Mouse (Mus musculus) embryonic facial prominence, embryonic 11.5 days (tissue): Measurements from ENCODE around the gene Auts2. TPM values are rescaled to one million over a fixed set of nuclear protein-coding genes. Genes with fewer than 3 reads are reported as not detected.
A peak's percentile ranks its signal among the peaks of the same experiment; 100 is the strongest.

ENCODE experiments used
- ATAC-seq: fragments of 200-750 bp; cut with Nextera tagmentation; replicated peaks from 2 replicates; pipeline ENCODE4 v1.8.0; 2017; ENCODE audit warnings: low read depth; ENCODE audit not compliant: insufficient number of reproducible peaks, low FRiP score, low TSS enrichment
- DNase-seq: peaks from one replicate; pipeline ENCODE4 v3.0.0-alpha.2; 2015; ENCODE audit warnings: low spot score
- H3K27ac ChIP-seq: fragments of 300-500 bp; sonication (generic); replicated peaks from 2 replicates; pipeline ENCODE4 v1.5.1; 2014; ENCODE audit warnings: mild to moderate bottlenecking, low read depth, low read length, control low read depth
- H3K27me3 ChIP-seq: fragments of 300-500 bp; sonication (generic); 2 replicates; pipeline ENCODE4 v1.6.1; 2014; ENCODE audit warnings: mild to moderate bottlenecking, low read length, moderate library complexity, mixed read lengths; ENCODE audit not compliant: control insufficient read depth, insufficient read depth
- H3K36me3 ChIP-seq: fragments of 300-500 bp; sonication (generic); replicated peaks from 2 replicates; pipeline ENCODE4 v1.6.1; 2014; ENCODE audit warnings: low read depth, mild to moderate bottlenecking, low read length, moderate library complexity, mixed read lengths; ENCODE audit not compliant: control insufficient read depth, insufficient read depth
- H3K4me1 ChIP-seq: fragments of 300-500 bp; sonication (generic); 2 replicates; pipeline ENCODE4 v1.6.1; 2014; ENCODE audit warnings: low read length, mixed read lengths; ENCODE audit not compliant: control insufficient read depth, insufficient read depth
- H3K4me2 ChIP-seq: fragments of 300-500 bp; sonication (generic); 2 replicates; pipeline ENCODE4 v1.6.1; 2014; ENCODE audit warnings: low read depth, mild to moderate bottlenecking, control low read depth, low read length, moderate library complexity
- H3K4me3 ChIP-seq: fragments of 300-500 bp; sonication (generic); 2 replicates; pipeline ENCODE4 v1.5.1; 2014; ENCODE audit warnings: low read depth, low read length, control low read depth
- H3K9ac ChIP-seq: fragments of 300-500 bp; sonication (generic); replicated peaks from 2 replicates; pipeline ENCODE4 v1.6.1; 2014; ENCODE audit warnings: mild to moderate bottlenecking, control low read depth, low read length
- H3K9me3 ChIP-seq: fragments of 300-500 bp; sonication (generic); replicated peaks from 2 replicates; pipeline ENCODE4 v1.6.1; 2016; ENCODE audit warnings: mild to moderate bottlenecking, low read length, inconsistent platforms, mixed read lengths; ENCODE audit not compliant: control insufficient read depth
- WGBS: fragments of 180-500 bp; shearing (Covaris S2); extraction: QIAGEN DNeasy Blood & Tissue Kit; methylation state at CpG from one replicate; pipeline ENCODE4 v1.1.7; 2014; 5-methylcytosine and 5-hydroxymethylcytosine counted together
- polyA plus RNA-seq: library from polyadenylated mRNA; unstranded; fragments of >200 nt; fragmentation: Nextera tagmentation; extraction: Ambion mirVana; gene quantifications from 2 replicates; pipeline ENCODE4 v1.2.1, GENCODE M21; 2014

The Auts2 gene
- polyA plus RNA-seq, 1 experiment from 2014 or later, result 30.5 TPM

GRCm38 (mm10) chr5:131759432-131759831, 783.7 kb downstream of the Auts2 start:
- Histone ChIP-seq H3K4me1 (no peaks in the 10 kb centered on the region), H3K4me2 (no peak overlapping the region), H3K9me3 (no peaks in the 10 kb centered on the region), H3K9ac (no peak overlapping the region), H3K36me3 (no peaks in the 10 kb centered on the region), H3K4me3 (no peak overlapping the region), H3K27me3 (no peaks in the 10 kb centered on the region), H3K27ac (no peak overlapping the region)
- ATAC-seq (peak; percentile 34; the same call in 1 of the 2 replicates), DNase-seq (peak; percentile 26)
- WGBS, result 74% methylated on average over 13 of the region's 13 CpGs

- Histone ChIP-seq H3K27me3 (no peaks in the 10 kb centered on the region), H3K36me3 (no peaks in the 10 kb centered on the region), H3K27ac (no peak overlapping the region), H3K4me3 (no peak overlapping the region), H3K9ac (no peak overlapping the region), H3K4me2 (no peak overlapping the region), H3K4me1 (no peaks in the 10 kb centered on the region; the same call in 1 of the 2 replicates), H3K9me3 (no peaks in the 10 kb centered on the region)
- DNase-seq (no peak), ATAC-seq (no peak)
- 67% methylated on average over 2 of the region's 2 CpGs for WGBS
Measured at GRCm38 (mm10) chr5:131750330-131750729, 792.8 kb downstream of the Auts2 start.

- Histone ChIP-seq H3K4me3 (no peak overlapping the region), H3K4me2 (no peak overlapping the region), H3K36me3 (no peaks in the 10 kb centered on the region), H3K27me3 (no peaks in the 10 kb centered on the region), H3K9me3 (no peaks in the 10 kb centered on the region), H3K27ac (no peak overlapping the region), H3K9ac (no peak overlapping the region), H3K4me1 (no peaks in the 10 kb centered on the region; the same call in 1 of the 2 replicates)
- WGBS, result 68% methylated on average over 6 of the region's 6 CpGs
- ATAC-seq (no peak), DNase-seq (no peak)
Measured at GRCm38 (mm10) chr5:131749211-131749610, 793.9 kb downstream of the Auts2 start.

- Histone ChIP-seq H3K9me3 (no peaks in the 10 kb centered on the region), H3K27me3 (no peaks in the 10 kb centered on the region), H3K4me2 (no peak overlapping the region), H3K4me1 (no peaks in the 10 kb centered on the region), H3K4me3 (no peak overlapping the region), H3K27ac (no peak overlapping the region), H3K36me3 (no peaks in the 10 kb centered on the region), H3K9ac (no peak overlapping the region)
- DNase-seq (no peak), ATAC-seq (no peak)
- 65% methylated on average over 8 of the region's 8 CpGs for WGBS
Measured at GRCm38 (mm10) chr5:131743069-131743468, 800.1 kb downstream of the Auts2 start.

GRCm38 (mm10) chr5:131737476-131737875, 805.7 kb downstream of the Auts2 start:
- peak; percentile 55 for DNase-seq
- WGBS, result 31% methylated on average over 6 of the region's 6 CpGs
- Histone ChIP-seq H3K4me1 (peaks cover 8% of the 10 kb centered on the region; the same call in 1 of the 2 replicates), H3K27me3 (no peaks in the 10 kb centered on the region), H3K9ac (no peak overlapping the region), H3K9me3 (no peaks in the 10 kb centered on the region), H3K36me3 (no peaks in the 10 kb centered on the region), H3K27ac (no peak overlapping the region), H3K4me2 (no peak overlapping the region), H3K4me3 (no peak overlapping the region)
- ATAC-seq, result no peak

GRCm38 (mm10) chr5:131733324-131733660, 809.9 kb downstream of the Auts2 start:
- peaks cover 8% of the 10 kb centered on the region; the same call in 1 of the 2 replicates for H3K4me1 ChIP-seq
- H3K4me2 ChIP-seq, result no peak overlapping the region
- H3K27me3 ChIP-seq, result no peaks in the 10 kb centered on the region
- DNase-seq (peak; percentile 65), ATAC-seq (0 out of 2 replicates have a peak, but pooled peaks have one; percentile 45)
- no peaks in the 10 kb centered on the region for H3K36me3 ChIP-seq
- H3K4me3 ChIP-seq, result no peak overlapping the region
- 2% methylated on average over 5 of the region's 5 CpGs for WGBS
- no peak overlapping the region for H3K27ac ChIP-seq
- H3K9me3 ChIP-seq, result no peaks in the 10 kb centered on the region
- no peak overlapping the region for H3K9ac ChIP-seq

- Histone ChIP-seq H3K27ac (no peak overlapping the region), H3K4me2 (no peak overlapping the region), H3K36me3 (no peaks in the 10 kb centered on the region), H3K4me3 (no peak overlapping the region), H3K9me3 (no peaks in the 10 kb centered on the region), H3K4me1 (peaks cover 8% of the 10 kb centered on the region; the same call in 1 of the 2 replicates), H3K27me3 (no peaks in the 10 kb centered on the region), H3K9ac (no peak overlapping the region)
- DNase-seq, result no peak
- 52% methylated on average over 7 of the region's 7 CpGs for WGBS
- no peak for ATAC-seq
Measured at GRCm38 (mm10) chr5:131732631-131733323, 810.4 kb downstream of the Auts2 start.

- Histone ChIP-seq H3K27me3 (no peaks in the 10 kb centered on the region), H3K36me3 (no peaks in the 10 kb centered on the region), H3K9ac (no peak overlapping the region), H3K27ac (no peak overlapping the region), H3K4me2 (no peak overlapping the region), H3K4me1 (peaks cover 4% of the 10 kb centered on the region), H3K9me3 (no peaks in the 10 kb centered on the region), H3K4me3 (no peak overlapping the region)
- WGBS, result 87% methylated on average over 4 of the region's 4 CpGs
- ATAC-seq (no peak), DNase-seq (no peak)
Measured at GRCm38 (mm10) chr5:131729456-131729855, 813.7 kb downstream of the Auts2 start.
